Mouse (Mus musculus) left cerebral cortex, adult 18-20 months (tissue): ENCODE measurements around the gene Fam20a. TPM values are rescaled to one million over a fixed set of nuclear protein-coding genes. Genes with fewer than 3 reads are reported as not detected.
A peak's percentile ranks its signal among the peaks of the same experiment; 100 is the strongest.
"Not testable (repeated sequence)": the region's sequence is repeated elsewhere in the genome, so short reads cannot be mapped to it uniquely, and the experiment has no call there.

ENCODE experiments used
- DNase-seq, 2 experiments: peaks; one replicate each; pipeline ENCODE4 v3.0.0; 2021 to 2022; ENCODE audit warnings: low spot score in 2 of 2, mixed read lengths in 1 of 2
- total RNA-seq, 2 experiments: library from RNA; stranded (reverse); gene quantifications; 2 replicates each; pipeline ENCODE4 v1.2.3; 2021

The Fam20a gene
- total RNA-seq, 2 experiments from 2014 or later: 10.6 to 12.2 TPM

DNA sequence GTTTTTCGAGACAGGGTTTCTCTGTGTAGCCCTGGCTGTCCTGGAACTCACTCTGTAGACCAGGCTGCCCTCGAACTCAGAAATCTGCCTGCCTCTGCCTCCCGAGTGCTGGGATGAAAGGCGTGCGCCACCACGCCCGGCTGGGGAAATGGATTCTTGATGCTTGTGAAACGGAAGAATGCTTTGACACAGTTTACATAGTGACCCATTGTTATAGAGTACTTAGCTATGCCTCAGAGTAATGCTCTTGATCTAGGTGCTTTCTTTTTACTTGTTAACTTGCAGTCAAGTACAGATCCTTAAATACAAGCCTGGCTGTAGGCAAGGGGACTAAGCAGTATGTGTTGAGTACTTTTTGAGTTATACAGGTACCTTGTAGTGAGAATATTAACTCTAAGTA is 61.6 kb downstream of the Fam20a start:
- not testable (repeated sequence) for DNase-seq

GRCm38 (mm10) chr11:109656232-109656631 is 65.8 kb downstream of the Fam20a start:
- no peak for DNase-seq

DNA sequence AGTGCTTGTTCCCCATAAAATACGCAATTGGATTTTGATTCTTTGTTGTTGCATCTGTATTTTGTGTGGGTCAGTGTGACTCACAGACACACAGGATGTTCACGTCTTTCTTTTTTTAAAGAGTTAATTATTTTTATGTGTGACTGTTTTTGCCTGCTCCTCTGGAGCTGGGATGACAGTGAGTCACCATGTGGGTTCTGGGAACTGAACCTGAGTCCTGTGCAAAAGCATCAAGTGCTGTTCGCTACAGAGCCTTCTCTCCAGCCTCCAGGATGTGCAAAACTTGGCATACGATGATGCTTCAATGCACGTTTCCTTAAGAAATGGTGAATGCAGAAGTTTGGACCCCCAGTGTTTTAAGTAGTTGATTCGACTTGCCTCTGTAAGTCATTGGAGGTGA is 67.5 kb downstream of the Fam20a start:
- DNase-seq: no peak

- DNase-seq: no peak
Measured at GRCm38 (mm10) chr11:109653201-109653600, 68.9 kb downstream of the Fam20a start.

GRCm38 (mm10) chr11:109652505-109652904 is 69.6 kb downstream of the Fam20a start:
- DNase-seq: no peak

GRCm38 (mm10) chr11:109651566-109652024 is 70.5 kb downstream of the Fam20a start:
- no peak for DNase-seq

DNA sequence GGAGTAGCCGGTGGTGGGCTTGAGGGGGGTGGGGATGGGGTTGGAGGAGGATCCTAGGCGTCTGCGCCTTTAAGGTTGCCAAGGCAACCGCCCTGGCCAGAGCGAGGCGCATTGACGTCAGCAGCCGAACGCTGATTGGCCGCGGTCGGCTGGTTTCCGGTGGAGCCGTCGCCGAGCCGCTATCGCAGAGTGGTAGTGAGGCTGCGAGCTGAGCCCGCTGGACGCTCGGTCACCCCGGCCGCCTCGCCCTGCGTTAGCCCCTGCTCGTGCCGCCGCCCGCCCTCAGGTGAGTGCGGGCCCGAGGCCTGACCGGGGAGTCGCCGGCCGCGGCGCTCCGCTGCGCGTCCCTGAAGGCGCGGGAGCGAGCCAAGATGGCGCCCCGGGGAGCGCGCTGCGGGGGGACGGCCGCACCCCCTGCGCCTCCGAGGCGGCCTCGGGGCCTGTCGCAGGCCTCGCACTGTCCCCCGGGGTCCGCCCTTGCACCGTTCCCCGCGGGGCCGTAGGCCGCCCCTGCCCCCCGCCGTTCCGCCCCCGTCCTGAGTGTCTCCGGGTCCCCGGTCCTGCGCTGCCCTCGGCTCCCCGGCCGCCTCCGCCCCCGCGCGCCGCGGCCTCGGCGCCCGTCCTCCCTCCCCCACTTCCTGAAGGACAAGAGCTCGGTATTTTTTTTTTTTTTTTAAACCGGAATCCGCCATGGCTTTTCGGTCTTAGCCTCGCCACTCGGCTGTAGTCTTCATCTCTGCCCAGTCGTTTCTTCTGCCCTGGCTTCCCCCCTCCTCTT is 71.1 kb downstream of the Fam20a start:
- DNase-seq: peak; percentile 94 to 95

DNA sequence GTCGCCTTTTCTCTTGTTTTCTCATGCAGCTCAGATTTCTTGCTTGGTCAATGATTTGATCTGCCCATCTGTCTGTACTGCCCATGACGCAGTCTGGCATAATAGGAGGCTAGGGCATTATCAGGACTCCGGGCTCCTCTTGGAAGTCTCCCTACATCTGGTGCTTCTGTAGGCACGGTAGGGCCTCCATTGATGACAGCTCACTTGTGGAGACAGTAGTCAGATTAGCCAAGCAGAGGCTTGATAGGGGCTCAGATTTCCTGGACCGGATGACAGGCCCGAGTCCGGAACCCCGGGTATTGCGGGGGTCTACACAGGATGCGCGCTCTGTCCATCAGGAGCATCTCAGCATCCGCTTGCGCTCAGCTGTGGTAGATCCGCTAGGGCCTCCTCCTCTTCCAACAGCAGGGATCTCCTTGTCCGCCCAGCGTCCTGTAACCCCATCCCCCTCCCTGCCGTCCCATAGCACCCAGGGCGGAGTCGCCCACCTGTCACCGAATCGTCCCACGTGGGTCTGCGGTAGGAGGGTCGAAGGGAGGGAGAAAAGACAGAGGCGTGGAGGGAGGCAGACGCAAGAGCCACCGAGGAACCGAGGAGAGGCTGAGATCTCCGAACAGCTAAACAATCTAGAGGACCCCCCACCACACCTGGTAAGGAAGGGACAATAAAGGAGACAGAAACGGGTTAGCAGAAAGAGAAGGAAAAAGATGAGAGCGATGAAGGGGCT is 71.9 kb downstream of the Fam20a start:
- DNase-seq: peak; percentile 81 to 87

DNA sequence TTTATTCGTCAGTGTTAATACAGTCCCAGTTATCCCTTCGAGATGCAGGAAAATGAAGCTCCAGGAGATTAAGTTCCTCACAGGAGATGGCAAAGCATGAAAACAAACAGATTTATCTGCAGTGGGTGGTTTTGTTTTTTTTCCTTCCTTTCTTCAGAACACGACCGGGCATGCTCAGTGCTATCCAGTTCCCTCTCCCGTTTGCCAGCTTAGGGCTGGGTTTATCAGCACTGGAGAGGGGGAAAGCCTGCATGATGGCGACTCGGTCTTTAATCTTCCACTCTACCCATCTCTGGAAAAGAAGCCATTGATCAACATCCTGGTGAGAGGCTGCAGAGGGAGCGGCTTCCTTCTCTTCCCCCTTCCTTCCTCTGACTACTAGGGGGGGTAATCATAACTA is 72.9 kb downstream of the Fam20a start, which contains the start of gene Prkar1a:
TSS of gene Prkar1a (plus strand) at position 200 of the 400 bp plus-strand sequence.
- peak in 1 of 2 experiments; percentile 42 for DNase-seq

- DNase-seq: no peak
Measured at GRCm38 (mm10) chr11:109648510-109648909, 73.6 kb downstream of the Fam20a start.

GRCm38 (mm10) chr11:109641498-109642222 is 80.4 kb downstream of the Fam20a start:
- DNase-seq: no peak

DNA sequence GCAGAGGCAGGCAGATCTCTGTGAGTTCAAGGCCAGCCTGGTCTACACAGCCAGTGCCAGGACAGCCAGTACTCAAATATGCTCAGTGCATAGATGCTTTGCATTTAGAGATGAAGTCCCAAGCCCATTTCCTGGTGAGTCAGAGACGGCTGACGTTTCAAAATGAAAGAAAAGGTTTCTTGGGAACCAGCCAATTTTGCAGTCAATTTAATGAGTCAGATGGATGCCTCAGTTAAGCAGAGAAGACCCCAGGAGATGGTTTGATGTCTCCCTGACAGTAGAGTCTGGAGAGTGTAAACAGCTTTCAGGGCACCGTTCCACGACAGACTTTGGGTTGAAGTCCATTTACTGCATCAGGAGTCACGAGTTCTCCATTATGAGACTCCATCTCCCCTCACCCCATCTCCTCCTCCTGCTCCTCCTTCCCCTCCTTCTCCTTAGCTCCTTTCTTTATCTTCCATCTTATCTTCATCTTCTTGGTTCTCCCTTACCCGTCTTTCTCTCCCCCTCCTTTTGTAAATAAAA is 86.1 kb downstream of the Fam20a start:
- DNase-seq: no peak

GRCm38 (mm10) chr11:109634928-109635327 is 87.2 kb downstream of the Fam20a start:
- DNase-seq: no peak

DNA sequence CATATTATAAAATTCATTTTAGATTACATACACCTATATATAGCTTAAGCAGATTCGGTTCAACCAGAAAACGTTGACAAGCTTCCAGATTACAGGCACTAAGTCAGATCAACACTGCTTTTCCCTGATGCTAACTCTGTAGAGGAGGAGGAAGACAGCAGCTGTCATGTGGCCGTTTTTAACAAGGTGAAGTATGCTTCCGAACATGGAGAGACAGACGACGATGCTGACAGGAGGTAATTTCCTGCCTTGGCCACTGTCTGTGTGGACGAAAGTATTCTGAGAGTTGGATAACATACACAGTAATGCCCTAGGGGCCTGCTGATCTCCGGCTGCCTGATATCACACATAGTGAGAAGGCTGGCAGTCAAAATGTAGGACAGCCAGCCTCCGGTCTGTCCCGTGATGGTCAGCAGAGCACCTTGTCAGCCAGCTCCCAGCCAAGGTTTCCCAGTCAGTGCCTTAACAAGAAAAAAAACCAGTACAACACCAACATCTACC is 93.0 kb downstream of the Fam20a start:
- no peak for DNase-seq

DNA sequence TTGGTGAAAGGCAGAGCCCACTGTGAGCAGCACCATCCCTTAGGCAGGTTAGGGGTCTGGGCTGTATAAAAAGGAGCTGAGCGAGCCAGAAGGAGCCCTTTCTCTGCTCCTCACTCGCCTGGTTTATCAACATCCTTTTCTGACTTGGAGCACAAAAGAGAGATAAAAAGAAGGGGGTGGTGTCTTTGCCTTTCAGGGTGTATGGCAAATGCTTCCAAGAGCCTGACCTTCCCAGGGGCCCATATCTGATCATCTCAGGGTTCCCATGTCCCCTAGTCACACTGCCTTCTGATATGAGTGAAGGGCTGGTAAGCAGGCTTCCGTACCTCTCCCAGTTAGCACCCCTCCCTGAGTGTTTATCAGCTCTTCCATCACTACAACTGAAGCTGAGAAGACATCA is 94.0 kb downstream of the Fam20a start:
- no peak for DNase-seq

GRCm38 (mm10) chr11:109627648-109628047 is 94.4 kb downstream of the Fam20a start:
- no peak for DNase-seq

DNA sequence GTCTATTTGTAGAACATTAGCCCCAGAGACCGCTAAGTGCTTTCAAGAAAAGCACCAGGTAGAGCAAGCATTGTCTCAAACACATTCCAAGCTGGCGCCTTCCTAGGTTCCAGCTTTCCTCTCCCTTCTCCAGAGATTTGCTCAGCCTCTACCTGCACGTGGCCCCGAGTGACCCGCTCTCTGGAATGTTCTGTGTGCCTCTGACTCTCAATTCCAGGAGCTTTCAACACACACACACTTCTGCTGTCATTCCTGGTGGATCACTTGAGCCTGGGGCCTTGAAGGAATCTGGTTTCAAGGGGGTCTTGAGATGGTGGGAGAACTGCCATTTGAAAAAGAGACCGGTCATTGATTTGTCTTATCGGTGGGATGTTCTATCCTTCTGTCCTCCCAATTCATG is 98.8 kb downstream of the Fam20a start:
- DNase-seq: no peak

DNA sequence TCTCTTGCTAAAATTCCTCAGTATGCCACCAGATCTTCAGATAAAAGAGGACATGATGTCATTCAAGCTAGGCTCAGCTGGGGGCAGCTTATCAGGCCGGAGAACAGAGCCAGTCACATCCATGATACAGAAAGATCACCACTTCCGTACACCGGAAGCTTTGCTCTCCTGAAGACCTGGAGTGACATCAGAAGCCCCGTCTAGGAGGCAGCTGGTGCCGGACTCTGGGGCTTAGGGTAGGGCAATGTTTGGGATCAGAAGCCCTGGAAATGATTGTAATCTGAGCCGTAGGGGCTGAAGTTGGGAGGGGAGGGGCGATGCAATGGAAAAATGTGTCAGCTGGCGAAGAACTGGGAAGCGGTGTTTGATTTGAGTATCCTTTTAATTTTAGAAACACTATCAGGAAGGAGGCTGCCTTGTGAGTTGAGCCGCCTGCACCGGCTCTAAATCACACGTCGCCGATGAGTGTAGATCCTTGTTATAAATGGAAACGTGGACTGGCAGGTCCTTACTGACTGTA is 99.5 kb downstream of the Fam20a start:
- no peak for DNase-seq

- peak; percentile 57 to 72 for DNase-seq
Measured at GRCm38 (mm10) chr11:109621183-109621582, 100.9 kb downstream of the Fam20a start.

- DNase-seq: no peak
Measured at GRCm38 (mm10) chr11:109620356-109620755, 101.7 kb downstream of the Fam20a start.
